Mouse (Mus musculus) midbrain, postnatal 0 days (tissue): ENCODE data around the gene Tmpo. TPM values are rescaled to one million over a fixed set of nuclear protein-coding genes. Genes with fewer than 3 reads are reported as not detected.
A peak's percentile ranks its signal among the peaks of the same experiment; 100 is the strongest.

Source experiments
- ATAC-seq: fragments of 200-750 bp; cut with Nextera tagmentation; 2 replicates; pipeline ENCODE4 v1.8.0; 2017; ENCODE audit warnings: moderate number of reproducible peaks, mild to moderate bottlenecking, moderate TSS enrichment, moderate library complexity; ENCODE audit not compliant: low FRiP score
- DNase-seq: peaks from one replicate; pipeline ENCODE4 v3.0.0-alpha.2; 2015; ENCODE audit warnings: low spot score
- H3K27ac ChIP-seq: fragments of 300-500 bp; sonication (generic); 2 replicates; pipeline ENCODE4 v1.5.1; 2014; ENCODE audit warnings: low read depth, mild to moderate bottlenecking, low read length, mixed read lengths
- H3K27me3 ChIP-seq: fragments of 300-500 bp; sonication (generic); 2 replicates; pipeline ENCODE4 v1.6.1; 2014; ENCODE audit warnings: low read length, control low read depth, mixed read lengths; ENCODE audit not compliant: insufficient read depth
- H3K36me3 ChIP-seq: fragments of 300-500 bp; sonication (generic); 2 replicates; pipeline ENCODE4 v1.6.1; 2014; ENCODE audit warnings: low read length, control low read depth, mixed read lengths; ENCODE audit not compliant: insufficient read depth
- H3K4me1 ChIP-seq: fragments of 300-500 bp; sonication (generic); 2 replicates; pipeline ENCODE4 v1.6.1; 2014; ENCODE audit warnings: mild to moderate bottlenecking, control low read depth, antibody characterized with exemption, low read length, mixed read lengths; ENCODE audit not compliant: insufficient read depth
- H3K4me2 ChIP-seq: fragments of 300-500 bp; sonication (generic); 2 replicates; pipeline ENCODE4 v1.6.1; 2014; ENCODE audit warnings: low read depth, mild to moderate bottlenecking, low read length, mixed read lengths; ENCODE audit not compliant: poor library complexity, severe bottlenecking
- H3K4me3 ChIP-seq: fragments of 300-500 bp; sonication (generic); 2 replicates; pipeline ENCODE4 v1.5.1; 2014; ENCODE audit warnings: low read depth, mild to moderate bottlenecking, low read length, moderate library complexity
- H3K9ac ChIP-seq: fragments of 300-500 bp; sonication (generic); replicated peaks from 2 replicates; pipeline ENCODE4 v1.6.1; 2014; ENCODE audit warnings: mild to moderate bottlenecking, low read length, moderate library complexity, mixed read lengths; ENCODE audit not compliant: poor library complexity, severe bottlenecking
- H3K9me3 ChIP-seq: fragments of 300-500 bp; sonication (generic); 2 replicates; pipeline ENCODE4 v1.6.1; 2016; ENCODE audit warnings: low read length, control low read depth
- CTCF ChIP-seq: IDR thresholded peaks from 2 replicates; pipeline ENCODE4 v1.5.1; 2016; ENCODE audit warnings: antibody characterized with exemption, mild to moderate bottlenecking
- WGBS: fragments of 180-500 bp; shearing (Covaris S2); extraction: QIAGEN DNeasy Blood & Tissue Kit; methylation state at CpG from one replicate; pipeline ENCODE4 v1.1.7; 2014; 5-methylcytosine and 5-hydroxymethylcytosine counted together
- polyA plus RNA-seq: library from polyadenylated mRNA; unstranded; fragments of >200 nt; fragmentation: Nextera tagmentation; extraction: Ambion mirVana; gene quantifications from 2 replicates; pipeline ENCODE4 v1.2.1, GENCODE M21; 2015
- total RNA-seq: library from RNA; depleted of rRNA; stranded (reverse); fragments of >200 nt; gene quantifications from 2 replicates; pipeline ENCODE4 v1.2.3, GENCODE M21; 2014

Tmpo gene
- total and polyA plus RNA-seq, 2 experiments from 2014 or later = 54.8 to 102 TPM

DNA sequence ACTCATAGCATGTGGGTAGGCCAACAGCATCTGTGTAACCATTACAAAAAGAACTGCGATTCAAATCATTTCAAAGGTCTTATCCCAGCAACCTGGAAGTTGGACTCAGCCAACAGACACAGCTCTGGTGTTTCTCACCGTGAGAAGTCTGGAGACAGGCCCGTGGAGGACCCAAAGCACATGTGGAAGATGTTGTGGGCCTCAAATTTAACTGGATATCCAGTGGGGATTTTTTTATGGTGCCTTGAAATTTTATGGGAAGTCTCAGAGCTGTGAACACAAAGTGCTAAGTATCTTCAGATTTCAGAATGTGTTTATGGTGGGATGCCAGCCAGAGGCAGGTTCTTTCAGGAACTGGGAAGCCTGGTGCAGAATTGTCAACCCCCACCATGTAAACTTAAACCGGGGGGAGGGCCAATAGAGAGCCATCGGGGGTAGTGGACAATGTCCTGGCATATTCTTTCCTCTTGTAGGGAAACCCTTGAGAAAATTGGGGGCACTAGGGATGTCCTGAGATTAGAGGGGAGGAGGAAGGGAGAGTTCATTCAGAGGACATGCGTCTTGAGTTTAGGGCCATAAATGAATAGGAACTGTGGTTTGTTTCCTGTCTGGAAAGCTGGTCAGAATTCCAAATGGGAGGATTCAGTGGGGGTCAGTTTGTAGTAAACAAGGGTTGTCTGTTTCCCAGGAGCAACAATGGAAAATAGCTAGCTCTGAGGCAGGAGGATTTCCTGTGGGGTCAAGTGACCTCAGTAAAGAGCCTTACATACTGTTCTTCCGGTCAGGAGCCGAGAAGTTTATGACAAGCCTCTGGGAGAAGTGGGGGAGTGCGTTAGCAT is 41.5 kb upstream of the Tmpo start:
- WGBS = 79% methylated on average over 9 of the region's 9 CpGs
- no peak overlapping the region for H3K4me3 ChIP-seq
- H3K4me2 ChIP-seq = no peak overlapping the region
- no peak for ATAC-seq
- no peaks in the 10 kb centered on the region for H3K4me1 ChIP-seq
- no peak overlapping the region for H3K9ac ChIP-seq
- no peaks in the 10 kb centered on the region for H3K36me3 ChIP-seq
- H3K27ac ChIP-seq = no peak overlapping the region
- H3K27me3 ChIP-seq = no peaks in the 10 kb centered on the region
- no peak for DNase-seq
- H3K9me3 ChIP-seq = no peaks in the 10 kb centered on the region
- TF ChIP-seq CTCF = no peak

DNA sequence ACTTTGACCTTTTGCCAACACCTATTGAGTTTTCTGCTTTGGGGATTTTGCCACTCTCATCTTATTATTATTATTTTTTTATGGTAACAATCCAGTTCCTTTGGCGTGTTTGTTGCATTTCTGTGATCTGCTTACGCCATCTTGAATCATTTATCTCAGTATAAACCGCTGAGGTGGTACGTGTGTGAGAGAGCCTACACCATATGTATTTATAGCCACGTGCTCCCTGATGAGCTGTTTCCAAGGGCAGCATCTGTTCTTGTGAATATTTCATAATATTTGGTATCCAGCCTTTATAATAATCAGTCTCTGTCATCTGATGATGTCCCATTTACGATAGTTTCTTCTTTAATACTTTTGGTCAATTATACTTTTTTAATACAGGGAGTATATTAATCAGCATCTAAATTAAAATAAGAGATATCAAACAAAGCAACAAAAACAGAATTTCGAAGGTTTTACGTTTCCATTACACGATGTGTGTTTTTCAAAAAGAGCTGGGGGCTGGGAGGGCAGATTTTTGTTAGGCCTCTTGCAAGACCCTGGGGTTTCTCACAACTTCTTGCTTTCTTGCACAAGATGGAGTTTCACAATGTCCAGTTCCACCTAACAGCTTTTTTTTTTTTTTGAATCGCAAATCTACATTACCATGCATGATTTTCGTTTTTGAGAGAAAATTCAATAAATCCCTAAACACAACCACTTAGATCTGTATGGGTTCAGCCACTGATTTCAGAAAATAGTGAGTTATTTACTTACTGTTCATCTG is 28.0 kb upstream of the Tmpo start:
- no peak for ATAC-seq
- no peak for DNase-seq
- Histone ChIP-seq H3K36me3 (no peaks in the 10 kb centered on the region), H3K9ac (no peak overlapping the region), H3K4me2 (no peak overlapping the region), H3K4me1 (no peaks in the 10 kb centered on the region), H3K27me3 (no peaks in the 10 kb centered on the region), H3K4me3 (no peak overlapping the region), H3K9me3 (no peaks in the 10 kb centered on the region), H3K27ac (no peak overlapping the region)
- WGBS = 80% methylated on average over 11 of the region's 11 CpGs
- no peak for TF ChIP-seq CTCF

DNA sequence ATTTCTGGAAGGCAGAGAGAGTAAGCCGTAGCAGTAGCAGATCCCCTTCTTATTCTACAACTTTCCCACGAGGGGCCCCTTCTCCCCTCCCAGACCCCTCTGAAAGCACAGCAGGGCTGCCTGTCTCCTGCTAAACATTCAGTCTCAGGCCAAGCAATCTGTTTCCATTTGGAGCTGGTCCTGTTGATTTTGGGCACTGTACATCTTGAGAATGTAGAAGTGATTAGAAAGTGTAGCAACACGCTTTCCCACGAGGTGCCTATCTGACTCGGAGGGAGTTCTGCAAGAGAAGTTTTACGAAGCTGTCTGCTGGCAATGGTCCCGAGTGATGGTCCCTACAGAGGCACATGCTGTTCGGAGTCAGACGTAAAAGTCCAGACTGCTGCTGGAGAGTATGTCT is 27.3 kb upstream of the Tmpo start:
- WGBS = 65% methylated on average over 9 of the region's 9 CpGs
- Histone ChIP-seq H3K27me3 (no peaks in the 10 kb centered on the region), H3K4me3 (no peak overlapping the region), H3K4me2 (no peak overlapping the region), H3K36me3 (no peaks in the 10 kb centered on the region), H3K9me3 (no peaks in the 10 kb centered on the region), H3K4me1 (no peaks in the 10 kb centered on the region), H3K9ac (no peak overlapping the region), H3K27ac (no peak overlapping the region)
- ATAC-seq (no peak), DNase-seq (no peak)
- TF ChIP-seq CTCF = no peak

DNA sequence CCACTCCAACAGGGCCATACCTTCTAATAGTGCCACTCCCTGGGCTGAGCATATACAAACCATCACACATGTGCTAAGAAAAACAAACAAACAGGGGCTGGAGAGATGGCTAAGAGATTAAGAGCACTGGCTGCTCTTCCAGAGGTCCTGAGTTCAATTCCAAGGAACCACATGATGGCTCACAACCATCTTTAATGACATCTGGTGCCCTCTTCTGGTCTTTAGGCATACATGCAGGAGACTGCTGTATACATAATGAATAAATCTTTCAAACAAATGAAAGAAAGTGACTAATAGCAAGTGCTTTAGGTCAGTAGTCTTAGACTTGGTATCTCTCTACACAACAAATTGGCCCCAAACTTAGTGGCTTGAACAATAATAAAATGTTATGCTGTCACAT is 26.2 kb upstream of the Tmpo start:
- Histone ChIP-seq H3K27ac (no peak overlapping the region), H3K36me3 (no peaks in the 10 kb centered on the region), H3K9me3 (no peaks in the 10 kb centered on the region), H3K27me3 (no peaks in the 10 kb centered on the region), H3K4me1 (no peaks in the 10 kb centered on the region), H3K4me3 (no peak overlapping the region), H3K4me2 (no peak overlapping the region), H3K9ac (no peak overlapping the region)
- no peak for ATAC-seq
- TF ChIP-seq CTCF = peak; percentile 24; the same call in 1 of the 2 replicates
- DNase-seq = no peak

DNA sequence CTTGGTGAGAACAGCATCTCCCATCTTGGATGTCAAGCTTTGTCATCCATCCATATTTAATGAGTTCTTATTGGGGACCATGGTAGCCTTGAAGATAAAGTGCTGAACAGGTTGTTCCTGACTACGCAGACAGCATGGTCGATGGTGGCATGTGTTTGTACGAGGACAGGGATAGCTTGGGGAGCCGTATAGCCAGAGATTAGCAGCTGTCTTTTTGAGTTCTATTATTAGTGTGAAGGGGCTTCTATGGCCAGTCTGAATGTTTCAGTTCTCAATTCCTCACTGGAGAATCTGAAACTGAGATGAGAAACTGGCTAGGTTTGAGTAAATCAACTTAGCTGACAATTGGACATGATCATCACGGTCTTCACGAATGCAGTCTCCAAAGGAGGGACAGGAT is 24.5 kb upstream of the Tmpo start:
- H3K4me1 ChIP-seq = no peaks in the 10 kb centered on the region
- no peak overlapping the region for H3K4me2 ChIP-seq
- no peaks in the 10 kb centered on the region for H3K9me3 ChIP-seq
- ATAC-seq (no peak), DNase-seq (no peak)
- 86% methylated on average over 6 of the region's 6 CpGs for WGBS
- H3K27ac ChIP-seq = no peak overlapping the region
- H3K27me3 ChIP-seq = no peaks in the 10 kb centered on the region
- no peak overlapping the region for H3K9ac ChIP-seq
- no peak overlapping the region for H3K4me3 ChIP-seq
- TF ChIP-seq CTCF = no peak
- H3K36me3 ChIP-seq = no peaks in the 10 kb centered on the region

DNA sequence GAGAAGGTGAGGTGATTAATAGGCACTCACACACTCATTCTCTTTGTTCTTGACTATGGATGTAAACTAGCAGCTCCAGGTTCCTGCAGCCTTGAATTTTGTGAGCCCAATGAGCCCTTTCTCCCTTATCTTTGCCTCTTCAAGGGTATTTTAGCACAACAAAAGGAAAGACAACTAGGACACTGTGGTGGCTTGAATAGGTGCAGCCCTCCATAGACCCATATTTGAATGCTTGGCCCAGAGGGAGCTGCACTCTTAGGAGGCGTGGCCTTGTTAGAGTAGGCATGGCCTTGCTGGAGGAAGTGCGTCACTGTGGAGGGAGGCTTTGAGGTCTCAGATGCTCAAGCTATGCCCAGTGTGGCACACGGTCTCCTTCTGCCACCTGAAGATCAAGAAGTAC is 19.5 kb upstream of the Tmpo start:
- Histone ChIP-seq H3K9me3 (no peaks in the 10 kb centered on the region), H3K36me3 (no peaks in the 10 kb centered on the region), H3K4me1 (no peaks in the 10 kb centered on the region), H3K4me2 (no peak overlapping the region), H3K27ac (no peak overlapping the region), H3K27me3 (no peaks in the 10 kb centered on the region), H3K9ac (no peak overlapping the region), H3K4me3 (no peak overlapping the region)
- TF ChIP-seq CTCF = no peak
- DNase-seq = no peak
- WGBS = 92% methylated on average over 3 of the region's 3 CpGs
- ATAC-seq = no peak
